ENCODE assay signal across 15 mouse cellular contexts in the genomic region with DNA sequence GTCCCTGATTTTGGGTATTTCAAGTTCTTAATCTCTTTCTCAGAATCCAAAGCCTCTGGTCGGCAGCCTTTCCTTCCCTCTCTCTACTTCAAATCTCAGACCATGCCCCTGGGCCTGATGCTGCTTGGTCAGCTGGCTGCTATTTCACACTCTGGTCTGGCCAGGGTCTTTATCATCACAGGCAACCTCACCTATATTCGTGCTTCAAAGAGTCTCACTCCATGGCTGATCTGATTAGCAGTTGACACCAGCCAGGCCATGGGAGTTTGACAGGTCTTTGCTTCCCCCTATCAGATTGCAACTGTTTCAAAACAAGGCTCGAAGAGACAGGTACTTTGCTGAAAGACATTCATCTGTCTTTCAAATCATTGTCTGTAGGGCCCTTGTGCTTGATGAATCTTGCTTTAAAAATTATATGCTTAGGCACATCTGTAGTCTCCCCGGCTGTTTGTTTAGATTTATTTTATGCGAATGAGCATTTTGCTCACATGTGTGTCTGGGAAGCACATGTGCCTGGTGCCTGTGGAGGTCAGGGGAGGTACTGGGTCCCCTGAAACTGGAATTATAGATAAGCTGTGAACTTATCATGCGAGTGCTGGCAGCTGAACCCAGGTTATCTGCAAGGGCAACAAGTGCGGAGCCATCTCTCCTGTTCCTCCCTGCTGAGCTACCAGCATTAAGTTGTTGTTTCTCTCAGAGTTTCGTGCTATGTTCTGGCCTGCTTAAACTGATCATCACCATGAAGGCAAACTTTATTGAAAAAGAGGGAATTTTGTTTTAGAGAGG.
DNase-seq lines count a peak whose midpoint lies in the region; ATAC-seq and TF ChIP-seq lines count a peak whose summit lies in the region.
"Had no signal": no experiment of that assay in that cellular context is flagged by ENCODE, and none has a peak within 500 bp of the region (broad histone marks: within the 10 kb centered on the region; RNA-seq: fewer than 3 reads in every experiment).

No protein-coding gene starts in this region.

- peak overlapping the region; percentile 45 for H3K4me2 ChIP-seq in lung, postnatal 0 days (replicated peaks; ENCODE audit: low read depth, low read length)
- peak overlapping the region; percentile 43 for H3K4me2 ChIP-seq in liver, embryonic 12.5 days
- H3K4me2 ChIP-seq: embryonic facial prominence, embryonic 12.5 days; midbrain, embryonic 13.5 days had no signal

- no peak for TF ChIP-seq EP300 in lung, postnatal 0 days (IDR thresholded peaks at IDR 0.05)

- intact Hi-C loops in heart, postnatal 10 days (cut with DNase I): no loop called here

- H3K9ac ChIP-seq in lung, postnatal 0 days (replicated peaks; ENCODE audit: low read depth): peak overlapping the region; percentile 36; the same call in 1 of the 2 replicates
- H3K9ac ChIP-seq in liver, embryonic 12.5 days: no peak overlapping the region
- H3K9ac ChIP-seq: embryonic facial prominence, embryonic 12.5 days; midbrain, embryonic 13.5 days had no signal

- ATAC-seq in lung, postnatal 0 days: no peak
- ATAC-seq in liver, embryonic 12.5 days: peak; percentile 95
- ATAC-seq: activated CD4-positive, CD25-positive, alpha-beta regulatory T cell, adult 4 months; hindbrain, embryonic 16.5 days; midbrain, embryonic 13.5 days had no signal

- no peaks in the 10 kb centered on the region for H3K4me1 ChIP-seq in lung, postnatal 0 days (ENCODE audit: insufficient read depth, low read depth, low read length)
- peaks cover 36% of the 10 kb centered on the region for H3K4me1 ChIP-seq in liver, embryonic 12.5 days
- H3K4me1 ChIP-seq in small intestine, adult 2 months (ENCODE audit: control insufficient read depth, insufficient read depth, insufficient read length, low read length): peaks cover 9% of the 10 kb centered on the region; the same call in 1 of the 2 replicates
- H3K4me1 ChIP-seq: midbrain, embryonic 13.5 days had no signal

- H3K27ac ChIP-seq in lung, postnatal 0 days (ENCODE audit: low read length): no peak overlapping the region
- peak overlapping the region; percentile 82 for H3K27ac ChIP-seq in liver, embryonic 12.5 days
- H3K27ac ChIP-seq in small intestine, adult 2 months (ENCODE audit: insufficient read depth, low read depth, low read length): peak overlapping the region; percentile 73
- H3K27ac ChIP-seq: embryonic facial prominence, embryonic 12.5 days; midbrain, embryonic 13.5 days had no signal

- TF ChIP-seq CTCF in lung, postnatal 0 days (IDR thresholded peaks at IDR 0.05): no peak
- no peak for TF ChIP-seq CTCF in small intestine, adult 2 months (IDR thresholded peaks at IDR 0.05; ENCODE audit: extremely low read depth, insufficient read length, insufficient replicate concordance, low read depth, low read length)

- WGBS in lung, postnatal 0 days: 42% methylated on average over 8 of the region's 8 CpGs
- WGBS in liver, embryonic 12.5 days (ENCODE audit: insufficient replicate concordance): 22% methylated on average over 8 of the region's 8 CpGs
- 26% methylated on average over 8 of the region's 8 CpGs for WGBS in small intestine, adult 2 months

- H3K27me3 ChIP-seq in lung, postnatal 0 days (replicated peaks; ENCODE audit: insufficient read depth, low read length): no peaks in the 10 kb centered on the region
- no peaks in the 10 kb centered on the region for H3K27me3 ChIP-seq in liver, embryonic 12.5 days (replicated peaks)
- H3K27me3 ChIP-seq in small intestine, adult 2 months (ENCODE audit: control insufficient read depth, insufficient read depth, low read length): no peaks in the 10 kb centered on the region
- H3K27me3 ChIP-seq: embryonic facial prominence, embryonic 12.5 days; midbrain, embryonic 13.5 days had no signal

- H3K9me3 ChIP-seq in lung, postnatal 0 days (ENCODE audit: low read length): no peaks in the 10 kb centered on the region
- no peaks in the 10 kb centered on the region for H3K9me3 ChIP-seq in liver, embryonic 12.5 days (replicated peaks)
- H3K9me3 ChIP-seq: embryonic facial prominence, embryonic 12.5 days; midbrain, embryonic 13.5 days had no signal

- DNase-seq in heart, adult 11 months: peak; percentile 88
- no peak for DNase-seq in heart, postnatal 10 days
- DNase-seq in lung, postnatal 0 days (ENCODE audit: low spot score): no peak
- DNase-seq in lung, postnatal 36 days: no peak
- no peak for DNase-seq in kidney, adult 18-20 months
- no peak for DNase-seq in adrenal gland, postnatal 36 days
- DNase-seq: cerebellum, postnatal 25 days; lung, postnatal 4 days; right cerebral cortex, adult 18-20 months had no signal

- no peak for TF ChIP-seq POLR2A in small intestine, adult 2 months (IDR thresholded peaks at IDR 0.05; ENCODE audit: low read depth, low read length)

- H3K36me3 ChIP-seq in lung, postnatal 0 days (ENCODE audit: insufficient read depth, low read length): peaks cover 4% of the 10 kb centered on the region; the same call in 1 of the 2 replicates
- no peaks in the 10 kb centered on the region for H3K36me3 ChIP-seq in liver, embryonic 12.5 days
- H3K36me3 ChIP-seq in small intestine, adult 2 months (ENCODE audit: control insufficient read depth, insufficient read depth, low read length): peaks cover 4% of the 10 kb centered on the region; the same call in 1 of the 2 replicates
- H3K36me3 ChIP-seq: embryonic facial prominence, embryonic 12.5 days; midbrain, embryonic 13.5 days had no signal

- peak overlapping the region; percentile 6 for H3K4me3 ChIP-seq in lung, postnatal 0 days (ENCODE audit: low read depth, low read length)
- H3K4me3 ChIP-seq in liver, embryonic 12.5 days: no peak overlapping the region
- H3K4me3 ChIP-seq in small intestine, adult 2 months (ENCODE audit: low read depth, low read length): no peak overlapping the region
- H3K4me3 ChIP-seq: embryonic facial prominence, embryonic 12.5 days; midbrain, embryonic 13.5 days had no signal
